Mouse (Mus musculus) intestine, embryonic 15.5 days (tissue): ENCODE results near the gene Calcoco1. TPM values are rescaled to one million over a fixed set of nuclear protein-coding genes. Genes with fewer than 3 reads are reported as not detected.

Source experiments
- ATAC-seq: fragments of 200-750 bp; cut with Nextera tagmentation; 2 replicates; pipeline ENCODE4 v1.8.0; 2017; ENCODE audit warnings: moderate TSS enrichment, moderate library complexity
- H3K27ac ChIP-seq: fragments of 300-500 bp; sonication (generic); 2 replicates; pipeline ENCODE4 v1.5.1; 2015; ENCODE audit warnings: mild to moderate bottlenecking, inconsistent platforms
- H3K27me3 ChIP-seq: fragments of 300-500 bp; sonication (generic); replicated peaks from 2 replicates; pipeline ENCODE4 v1.6.1; 2015; ENCODE audit warnings: inconsistent platforms
- H3K36me3 ChIP-seq: fragments of 300-500 bp; sonication (generic); 2 replicates; pipeline ENCODE4 v1.6.1; 2015; ENCODE audit warnings: inconsistent platforms
- H3K4me1 ChIP-seq: fragments of 300-500 bp; sonication (generic); replicated peaks from 2 replicates; pipeline ENCODE4 v1.6.1; 2015; ENCODE audit warnings: inconsistent platforms
- H3K4me2 ChIP-seq: fragments of 300-500 bp; sonication (generic); replicated peaks from 2 replicates; pipeline ENCODE4 v1.6.1; 2015; ENCODE audit warnings: mild to moderate bottlenecking, inconsistent platforms
- H3K4me3 ChIP-seq: fragments of 300-500 bp; sonication (generic); replicated peaks from 2 replicates; pipeline ENCODE4 v1.5.1; 2015; ENCODE audit warnings: inconsistent platforms
- H3K9ac ChIP-seq: fragments of 300-500 bp; sonication (generic); 2 replicates; pipeline ENCODE4 v1.6.1; 2015; ENCODE audit warnings: inconsistent platforms
- H3K9me3 ChIP-seq: fragments of 300-500 bp; sonication (generic); 2 replicates; pipeline ENCODE4 v1.6.1; 2016; ENCODE audit warnings: inconsistent platforms
- WGBS: fragments of 180-500 bp; shearing (Covaris S2); methylation state at CpG from one replicate; pipeline ENCODE4 v1.1.7; 2015; 5-methylcytosine and 5-hydroxymethylcytosine counted together
- polyA plus RNA-seq: library from polyadenylated mRNA; unstranded; fragments of >200 nt; fragmentation: Nextera tagmentation; extraction: Ambion mirVana; gene quantifications from 2 replicates; pipeline ENCODE4 v1.2.1, GENCODE M21; 2015

Calcoco1 gene
- polyA plus RNA-seq, 1 experiment from 2014 or later, result 28.5 TPM

- Histone ChIP-seq H3K27ac (no peak overlapping the region), H3K4me3 (no peak overlapping the region), H3K4me2 (no peak overlapping the region), H3K9ac (no peak overlapping the region), H3K9me3 (no peaks in the 10 kb centered on the region), H3K36me3 (no peaks in the 10 kb centered on the region), H3K4me1 (0 out of 2 replicates have a peak, but pooled peaks cover 6% of the 10 kb centered on the region), H3K27me3 (peaks cover 27% of the 10 kb centered on the region; the same call in 1 of the 2 replicates)
- ATAC-seq, result no peak
- WGBS, result 56% methylated on average over 14 of the region's 14 CpGs
Observed at GRCm38 (mm10) chr15:102735031-102735430, 13.1 kb upstream of the Calcoco1 start.

- no peak for ATAC-seq
- WGBS, result 85% methylated on average over 28 of the region's 28 CpGs
- Histone ChIP-seq H3K4me3 (no peak overlapping the region), H3K27ac (no peak overlapping the region), H3K36me3 (no peaks in the 10 kb centered on the region), H3K9me3 (no peaks in the 10 kb centered on the region), H3K9ac (no peak overlapping the region), H3K27me3 (peaks cover 27% of the 10 kb centered on the region; the same call in 1 of the 2 replicates), H3K4me1 (0 out of 2 replicates have a peak, but pooled peaks cover 6% of the 10 kb centered on the region), H3K4me2 (no peak overlapping the region)
Observed at GRCm38 (mm10) chr15:102733759-102734531, 12.0 kb upstream of the Calcoco1 start.

- Histone ChIP-seq H3K4me2 (no peak overlapping the region), H3K4me1 (0 out of 2 replicates have a peak, but pooled peaks cover 6% of the 10 kb centered on the region), H3K36me3 (no peaks in the 10 kb centered on the region), H3K27me3 (peaks cover 27% of the 10 kb centered on the region; the same call in 1 of the 2 replicates), H3K4me3 (no peak overlapping the region), H3K9ac (no peak overlapping the region), H3K9me3 (no peaks in the 10 kb centered on the region), H3K27ac (no peak overlapping the region)
- ATAC-seq, result no peak
- 77% methylated on average over 5 of the region's 5 CpGs for WGBS
Observed at GRCm38 (mm10) chr15:102733233-102733632, 11.3 kb upstream of the Calcoco1 start.

- Histone ChIP-seq H3K4me1 (0 out of 2 replicates have a peak, but pooled peaks cover 6% of the 10 kb centered on the region), H3K4me3 (no peak overlapping the region), H3K27ac (no peak overlapping the region), H3K9ac (no peak overlapping the region), H3K9me3 (no peaks in the 10 kb centered on the region), H3K27me3 (peaks cover 27% of the 10 kb centered on the region; the same call in 1 of the 2 replicates), H3K36me3 (no peaks in the 10 kb centered on the region), H3K4me2 (no peak overlapping the region)
- no peak for ATAC-seq
- 93% methylated on average over 6 of the region's 6 CpGs for WGBS
Observed at GRCm38 (mm10) chr15:102732406-102732805, 10.4 kb upstream of the Calcoco1 start.

GRCm38 (mm10) chr15:102727951-102728350 is 6.0 kb upstream of the Calcoco1 start:
- Histone ChIP-seq H3K27me3 (peaks cover 5% of the 10 kb centered on the region; the same call in 1 of the 2 replicates), H3K4me2 (no peak overlapping the region), H3K4me3 (no peak overlapping the region), H3K27ac (no peak overlapping the region), H3K36me3 (no peaks in the 10 kb centered on the region), H3K9me3 (no peaks in the 10 kb centered on the region), H3K4me1 (no peaks in the 10 kb centered on the region), H3K9ac (no peak overlapping the region)
- no peak for ATAC-seq
- WGBS, result 56% methylated on average over 2 of the region's 2 CpGs

- 61% methylated on average over 10 of the region's 10 CpGs for WGBS
- no peaks in the 10 kb centered on the region for H3K27me3 ChIP-seq
Observed at GRCm38 (mm10) chr15:102723358-102724135, 1.6 kb upstream of the Calcoco1 start.

GRCm38 (mm10) chr15:102722500-102722931 is 538 bp upstream of the Calcoco1 start:
- Histone ChIP-seq H3K36me3 (no peaks in the 10 kb centered on the region), H3K27ac (0 out of 2 replicates have a peak overlapping the region, but pooled peaks have one; percentile 40), H3K4me1 (0 out of 2 replicates have a peak, but pooled peaks cover 8% of the 10 kb centered on the region), H3K9ac (no peak overlapping the region), H3K4me2 (peak overlapping the region; percentile 72), H3K9me3 (no peaks in the 10 kb centered on the region), H3K27me3 (no peaks in the 10 kb centered on the region), H3K4me3 (peak overlapping the region; percentile 72)
- ATAC-seq, result peak; percentile 54
- 52% methylated on average over 4 of the region's 4 CpGs for whole genome bisulfite sequencing

More at GRCm38 (mm10) chr15:102723358-102724135, 1.6 kb upstream of the Calcoco1 start:
- Histone ChIP-seq H3K36me3 (no peaks in the 10 kb centered on the region), H3K4me1 (0 out of 2 replicates have a peak, but pooled peaks cover 8% of the 10 kb centered on the region), H3K4me3 (no peak overlapping the region), H3K4me2 (no peak overlapping the region), H3K9ac (no peak overlapping the region), H3K27ac (no peak overlapping the region), H3K9me3 (no peaks in the 10 kb centered on the region)
- ATAC-seq, result no peak

GRCm38 (mm10) chr15:102721016-102721898 is 721 bp downstream of the Calcoco1 start:
- ATAC-seq, result 0 out of 2 replicates have a peak, but pooled peaks have one; percentile 3
- Histone ChIP-seq H3K4me3 (peak overlapping the region; percentile 72), H3K27ac (no peak overlapping the region), H3K9me3 (no peaks in the 10 kb centered on the region), H3K36me3 (peaks cover 2% of the 10 kb centered on the region; the same call in 1 of the 2 replicates), H3K27me3 (no peaks in the 10 kb centered on the region), H3K4me2 (peak overlapping the region; percentile 72), H3K4me1 (0 out of 2 replicates have a peak, but pooled peaks cover 8% of the 10 kb centered on the region), H3K9ac (peak overlapping the region; percentile 68)
- 15% methylated on average over 14 of the region's 14 CpGs for WGBS

GRCm38 (mm10) chr15:102716132-102716531 is 5.8 kb downstream of the Calcoco1 start:
- ATAC-seq, result peak; percentile 55; the same call in 1 of the 2 replicates
- Histone ChIP-seq H3K9me3 (no peaks in the 10 kb centered on the region), H3K4me3 (no peak overlapping the region), H3K27me3 (no peaks in the 10 kb centered on the region), H3K4me1 (0 out of 2 replicates have a peak, but pooled peaks cover 2% of the 10 kb centered on the region), H3K27ac (no peak overlapping the region), H3K4me2 (no peak overlapping the region), H3K36me3 (peaks cover 10% of the 10 kb centered on the region; the same call in 1 of the 2 replicates), H3K9ac (no peak overlapping the region)
- 62% methylated on average over 12 of the region's 12 CpGs for WGBS

GRCm38 (mm10) chr15:102707736-102708269 is 14.2 kb downstream of the Calcoco1 start:
- Histone ChIP-seq H3K9me3 (no peaks in the 10 kb centered on the region), H3K4me1 (no peaks in the 10 kb centered on the region), H3K4me3 (no peak overlapping the region), H3K27me3 (no peaks in the 10 kb centered on the region), H3K9ac (no peak overlapping the region), H3K27ac (no peak overlapping the region), H3K36me3 (0 out of 2 replicates have a peak, but pooled peaks cover 5% of the 10 kb centered on the region), H3K4me2 (no peak overlapping the region)
- ATAC-seq, result no peak
- 70% methylated on average over 6 of the region's 6 CpGs for WGBS

GRCm38 (mm10) chr15:102705923-102706503 is 16.0 kb downstream of the Calcoco1 start:
- 75% methylated on average over 7 of the region's 7 CpGs for WGBS
- H3K4me3 ChIP-seq, result no peak overlapping the region
- no peak for ATAC-seq
- no peak overlapping the region for H3K4me2 ChIP-seq
- no peak overlapping the region for H3K9ac ChIP-seq
- H3K4me1 ChIP-seq, result no peaks in the 10 kb centered on the region
- no peaks in the 10 kb centered on the region for H3K27me3 ChIP-seq
- H3K9me3 ChIP-seq, result no peaks in the 10 kb centered on the region
- H3K36me3 ChIP-seq, result no peaks in the 10 kb centered on the region
- H3K27ac ChIP-seq, result no peak overlapping the region
